Mouse (Mus musculus): ENCODE data around the gene Heatr4. TPM values are rescaled to one million over a fixed set of nuclear protein-coding genes. Genes with fewer than 3 reads are reported as not detected.
A peak's percentile ranks its signal among the peaks of the same experiment; 100 is the strongest.

Heatr4 gene
- polyA plus RNA-seq, 1 experiment = not detected

DNA sequence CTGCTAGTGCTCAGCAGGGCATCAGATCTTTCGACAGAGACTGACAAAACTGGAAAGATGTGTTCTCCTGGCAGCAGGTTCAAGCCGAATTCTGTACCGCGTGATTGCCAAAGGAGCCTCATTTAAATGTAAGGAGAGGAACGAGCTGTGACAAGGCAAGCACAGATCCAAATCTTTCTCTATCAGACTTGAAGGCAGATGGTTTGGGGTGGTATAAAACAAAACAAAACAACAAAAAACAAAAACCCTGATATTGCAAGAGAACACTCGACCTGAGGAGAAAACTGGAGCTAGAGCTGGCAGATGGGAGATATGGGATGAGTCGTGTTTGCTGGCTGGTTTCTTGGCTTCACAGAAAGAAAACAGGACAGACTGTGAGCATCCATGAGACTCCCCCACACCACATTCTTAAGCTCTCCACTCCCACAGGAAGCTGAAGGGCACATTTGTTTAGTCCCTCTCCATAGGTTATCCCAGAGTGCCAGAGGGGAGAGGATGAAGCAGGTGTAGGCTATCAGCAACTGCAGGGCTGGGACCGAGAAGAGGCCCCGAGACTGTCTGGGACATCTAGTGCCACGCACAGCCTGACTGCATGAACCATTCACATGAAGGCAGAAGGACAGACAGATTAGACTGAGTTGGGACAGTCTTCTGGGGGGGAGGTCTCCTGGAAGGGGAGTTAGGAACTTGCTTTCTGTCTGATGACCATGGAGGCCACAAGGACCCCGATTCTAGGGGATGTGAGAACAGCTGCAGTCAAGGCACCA, 13.9 kb upstream of the Heatr4 start:
- DNase-seq (ENCODE audit: low spot score) = no peak

DNA sequence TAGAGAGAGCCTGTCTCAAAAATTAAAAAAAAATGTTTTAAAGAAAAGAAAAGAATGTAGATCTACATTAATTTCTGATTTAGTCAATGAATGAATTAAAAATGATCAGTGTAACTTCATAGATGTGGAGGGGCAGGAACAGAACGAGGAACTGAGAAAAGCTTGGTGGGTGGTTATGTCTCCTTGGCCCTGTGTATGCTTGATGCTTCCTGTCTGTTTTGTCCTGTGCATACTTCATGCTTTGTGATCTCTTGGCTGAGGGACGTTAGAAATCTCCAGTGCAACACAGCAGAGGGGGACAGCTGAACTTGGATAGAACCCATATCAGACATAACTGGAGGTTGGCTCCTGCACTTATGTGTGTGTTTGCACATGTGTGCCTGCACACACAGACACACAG, 12.6 kb upstream of the Heatr4 start:
- no peak for DNase-seq (ENCODE audit: low spot score)

DNA sequence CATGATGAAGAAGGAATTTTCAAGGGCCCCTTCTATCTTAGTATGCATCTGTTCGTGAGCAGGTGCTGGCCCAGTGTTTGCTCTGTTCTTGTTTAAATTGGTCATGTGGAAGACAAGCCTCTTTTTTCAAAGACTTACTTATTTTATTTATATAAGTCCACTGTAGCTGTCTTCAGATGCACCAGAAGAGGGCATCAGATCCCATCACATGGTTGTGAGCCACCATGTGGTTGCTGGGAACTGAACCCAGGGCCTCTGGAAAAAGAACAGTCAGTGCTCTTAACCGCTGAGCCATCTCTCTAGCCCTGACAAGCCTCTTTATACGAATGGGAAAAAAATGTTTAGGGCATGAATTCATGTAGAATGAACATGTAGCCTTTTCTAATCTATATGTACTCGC, 4.7 kb upstream of the Heatr4 start:
- no peak for DNase-seq (ENCODE audit: low spot score)

DNA sequence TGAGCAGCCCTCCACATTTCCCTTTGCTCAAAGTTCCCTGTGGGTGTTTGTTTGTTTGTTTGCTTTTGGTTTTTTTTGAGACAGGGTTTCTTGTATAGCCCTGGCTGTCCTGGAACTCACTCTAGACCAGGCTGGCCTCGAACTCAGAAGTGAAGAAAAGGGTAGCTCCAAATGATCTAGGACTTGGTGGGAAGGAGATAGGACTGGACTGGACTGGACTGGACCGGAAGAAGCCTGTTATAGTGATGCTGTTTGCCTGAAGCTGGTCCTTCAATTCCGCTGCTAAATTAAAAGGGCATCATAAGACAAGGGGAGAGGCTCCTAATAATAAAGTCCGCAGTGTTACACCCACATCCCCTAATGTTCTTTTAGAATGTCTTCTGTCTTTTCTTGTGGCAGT, 3.8 kb upstream of the Heatr4 start:
- no peak for DNase-seq (ENCODE audit: low spot score)

DNA sequence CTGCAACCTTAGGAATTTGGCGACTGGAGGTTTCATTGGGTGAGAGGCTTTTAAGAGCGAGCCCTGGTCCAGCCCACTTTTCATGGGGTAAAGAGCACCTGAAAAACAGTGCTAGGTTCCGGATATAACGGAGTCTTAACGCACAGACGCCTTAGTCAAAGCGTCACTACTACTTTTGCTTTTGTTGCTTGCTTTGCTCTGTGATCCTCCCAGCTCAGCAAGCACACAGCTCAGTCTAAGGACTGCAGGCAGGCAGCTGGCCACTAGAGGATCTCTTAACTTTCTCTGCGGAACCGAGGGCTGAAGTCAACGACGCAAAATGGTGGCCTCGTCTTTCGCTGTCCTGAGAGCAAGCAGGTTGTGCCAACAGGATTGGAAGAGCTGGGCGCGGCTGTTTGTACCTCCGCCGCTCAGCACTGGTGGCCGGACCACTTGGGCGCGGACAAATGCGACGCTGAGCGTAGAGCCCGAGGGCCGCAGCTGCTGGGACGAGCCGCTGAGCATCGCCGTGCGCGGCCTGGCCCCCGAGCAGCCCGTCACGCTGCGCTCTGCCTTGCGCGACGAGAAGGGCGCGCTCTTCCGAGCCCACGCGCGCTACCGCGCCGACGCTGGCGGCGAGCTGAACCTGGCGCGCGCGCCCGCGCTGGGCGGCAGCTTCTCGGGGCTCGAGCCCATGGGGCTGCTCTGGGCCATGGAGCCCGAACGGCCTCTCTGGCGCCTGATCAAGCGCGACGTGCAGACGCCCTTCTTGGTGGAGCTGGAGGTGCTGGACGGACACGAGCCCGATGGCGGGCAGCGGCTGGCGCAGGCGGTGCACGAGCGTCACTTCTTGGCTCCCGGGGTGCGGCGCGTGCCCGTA, 3.2 kb upstream of the Heatr4 start, which contains the start of gene Acot2:
Acot2 (plus strand) TSS at position 279 of the 859 bp plus-strand sequence.
- peak; percentile 61 for DNase-seq (ENCODE audit: low spot score)

DNA sequence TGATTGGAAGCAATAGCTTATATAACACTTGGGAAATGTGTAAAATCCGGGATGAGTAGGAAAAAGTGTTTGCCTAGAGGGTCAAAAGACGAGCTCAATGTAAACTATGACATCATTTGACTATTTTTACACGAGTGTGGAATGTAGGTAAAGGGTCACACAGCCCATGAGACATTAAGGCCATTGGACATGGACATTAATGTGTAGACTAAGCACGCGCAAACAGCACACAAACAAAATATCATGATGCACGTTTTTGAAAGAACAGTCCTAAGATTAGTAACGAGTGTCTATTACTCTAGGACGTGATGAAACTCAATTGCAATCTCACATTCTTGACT, 2.6 kb upstream of the Heatr4 start:
- no peak for DNase-seq (ENCODE audit: low spot score)

DNA sequence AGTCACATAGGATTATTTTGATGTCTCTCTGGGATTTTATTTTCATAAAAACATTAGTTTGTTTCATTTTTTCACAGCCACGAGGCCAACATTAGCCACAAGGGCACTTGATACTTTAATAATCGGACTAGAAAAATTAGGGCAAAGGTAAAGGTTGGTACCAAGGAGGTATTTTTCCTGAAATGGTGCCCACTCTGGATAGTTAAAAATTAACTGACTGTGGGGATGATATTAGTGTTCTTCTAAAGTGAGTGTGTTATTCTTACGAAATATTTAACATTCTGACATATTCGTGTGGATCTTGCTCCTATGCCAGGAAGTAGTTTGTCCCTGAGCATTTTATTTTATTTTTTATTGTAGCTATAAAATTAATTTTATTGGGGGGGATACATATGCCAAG, 3.0 kb downstream of the Heatr4 start:
- no peak for DNase-seq (ENCODE audit: low spot score)

DNA sequence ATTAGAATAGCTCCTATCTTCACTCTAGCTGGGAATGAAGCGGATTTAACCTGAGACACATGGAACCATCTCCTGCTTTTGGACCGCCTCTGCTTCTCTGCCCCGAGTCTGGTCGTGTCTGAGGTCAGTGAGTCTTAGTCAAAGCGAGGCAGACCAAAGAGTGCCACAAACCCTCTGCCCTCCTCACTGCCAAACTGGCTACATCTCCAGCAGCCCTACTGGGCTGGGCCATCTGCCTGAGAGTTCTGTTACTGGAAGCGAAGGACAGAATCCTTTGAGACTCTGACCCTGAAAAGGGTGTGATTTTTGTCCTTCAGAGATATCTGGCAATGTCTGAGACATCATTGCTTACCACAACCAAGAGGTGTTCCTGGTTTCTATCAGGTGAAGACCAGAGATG, 5.8 kb downstream of the Heatr4 start:
- no peak for DNase-seq (ENCODE audit: low spot score)

DNA sequence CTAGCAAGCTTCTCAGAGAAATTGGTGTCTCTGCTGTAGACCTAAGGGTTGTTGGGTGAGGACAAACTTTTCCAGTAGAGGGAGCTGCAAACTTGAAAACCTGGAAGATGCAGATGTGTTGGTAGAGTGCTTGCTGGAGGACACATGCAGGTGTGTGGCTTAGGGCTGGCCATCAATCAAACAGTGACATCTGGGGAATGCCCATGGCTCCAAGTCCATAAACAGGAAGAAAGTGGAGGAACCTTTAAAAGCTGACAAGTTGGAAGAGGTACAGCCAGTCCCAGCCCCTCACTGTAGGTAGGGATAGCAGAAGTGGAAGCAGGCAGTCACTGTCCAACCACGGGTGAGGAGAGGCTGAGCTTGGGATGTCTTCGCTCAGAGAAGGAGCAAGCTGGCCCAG, 12.5 kb downstream of the Heatr4 start:
- DNase-seq (ENCODE audit: low spot score) = no peak

DNA sequence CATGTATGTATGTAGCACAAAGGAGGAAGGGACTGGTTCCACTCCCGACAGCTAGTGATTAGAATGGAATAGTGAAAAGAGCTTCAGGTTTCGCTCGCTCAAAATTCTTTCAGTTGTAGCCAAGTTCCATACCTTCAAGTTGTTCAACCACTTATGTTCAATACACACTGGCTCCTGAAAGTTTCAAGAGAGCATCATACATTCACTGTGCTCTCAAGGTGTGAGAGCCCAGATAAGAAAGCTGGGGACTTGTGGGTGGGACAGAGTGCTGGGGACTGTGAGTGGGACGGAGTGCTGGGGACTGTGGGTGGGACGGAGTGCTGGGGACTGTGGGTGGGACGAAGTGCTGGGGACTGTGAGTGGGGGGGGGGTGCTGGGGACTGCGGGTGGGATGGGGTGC, 19.4 kb downstream of the Heatr4 start:
- no peak for DNase-seq (ENCODE audit: low spot score)

DNA sequence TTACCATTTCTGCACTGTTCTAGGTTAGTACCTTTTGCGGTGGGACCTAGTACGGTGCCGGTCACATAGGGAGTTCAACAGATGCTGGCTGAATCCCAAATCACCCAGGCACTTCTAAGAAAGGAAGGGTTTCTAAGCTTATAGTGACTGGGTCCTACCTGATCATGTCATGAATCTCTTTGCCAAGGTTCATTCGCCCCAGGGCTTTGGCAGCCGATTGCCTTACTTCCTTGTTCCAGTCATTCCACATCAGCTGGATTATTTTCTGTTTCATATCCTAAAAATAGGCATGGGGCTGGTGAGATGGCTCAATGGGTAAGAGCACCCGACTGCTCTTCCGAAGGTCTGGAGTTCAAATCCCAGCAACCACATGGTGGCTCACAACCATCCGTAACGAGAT, 26.4 kb downstream of the Heatr4 start:
- DNase-seq (ENCODE audit: low spot score) = no peak

DNA sequence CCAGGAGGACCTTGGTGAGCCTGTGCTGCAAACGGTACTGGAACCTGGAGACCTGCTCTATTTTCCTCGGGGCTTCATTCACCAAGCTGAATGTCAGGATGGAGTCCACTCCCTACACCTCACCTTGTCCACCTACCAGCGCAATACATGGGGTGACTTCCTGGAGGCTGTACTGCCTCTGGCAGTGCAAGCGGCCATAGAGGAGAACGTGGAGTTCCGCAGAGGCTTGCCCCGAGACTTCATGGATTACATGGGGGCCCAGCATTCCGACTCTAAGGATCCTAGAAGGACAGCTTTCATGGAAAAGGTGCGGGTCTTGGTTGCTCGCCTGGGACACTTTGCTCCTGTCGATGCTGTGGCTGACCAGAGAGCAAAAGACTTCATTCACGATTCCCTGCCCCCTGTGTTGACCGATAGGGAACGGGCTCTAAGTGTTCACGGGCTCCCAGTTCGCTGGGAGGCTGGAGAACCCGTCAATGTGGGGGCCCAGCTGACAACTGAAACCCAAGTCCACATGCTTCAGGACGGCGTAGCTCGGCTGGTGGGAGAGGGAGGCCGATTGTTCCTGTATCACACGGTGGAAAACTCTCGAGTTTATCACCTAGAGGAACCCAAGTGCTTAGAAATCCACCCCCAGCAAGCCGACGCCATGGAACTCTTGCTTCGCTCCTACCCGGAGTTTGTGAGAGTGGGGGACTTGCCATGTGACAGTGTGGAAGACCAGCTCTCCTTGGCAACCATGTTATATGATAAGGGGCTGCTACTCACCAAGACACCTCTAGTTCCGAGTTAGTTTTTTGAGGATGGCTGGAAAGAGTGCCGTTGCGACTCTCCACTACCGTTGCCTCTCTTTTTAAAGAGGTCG, 32.7 kb downstream of the Heatr4 start:
- no peak for DNase-seq (ENCODE audit: low spot score)

DNA sequence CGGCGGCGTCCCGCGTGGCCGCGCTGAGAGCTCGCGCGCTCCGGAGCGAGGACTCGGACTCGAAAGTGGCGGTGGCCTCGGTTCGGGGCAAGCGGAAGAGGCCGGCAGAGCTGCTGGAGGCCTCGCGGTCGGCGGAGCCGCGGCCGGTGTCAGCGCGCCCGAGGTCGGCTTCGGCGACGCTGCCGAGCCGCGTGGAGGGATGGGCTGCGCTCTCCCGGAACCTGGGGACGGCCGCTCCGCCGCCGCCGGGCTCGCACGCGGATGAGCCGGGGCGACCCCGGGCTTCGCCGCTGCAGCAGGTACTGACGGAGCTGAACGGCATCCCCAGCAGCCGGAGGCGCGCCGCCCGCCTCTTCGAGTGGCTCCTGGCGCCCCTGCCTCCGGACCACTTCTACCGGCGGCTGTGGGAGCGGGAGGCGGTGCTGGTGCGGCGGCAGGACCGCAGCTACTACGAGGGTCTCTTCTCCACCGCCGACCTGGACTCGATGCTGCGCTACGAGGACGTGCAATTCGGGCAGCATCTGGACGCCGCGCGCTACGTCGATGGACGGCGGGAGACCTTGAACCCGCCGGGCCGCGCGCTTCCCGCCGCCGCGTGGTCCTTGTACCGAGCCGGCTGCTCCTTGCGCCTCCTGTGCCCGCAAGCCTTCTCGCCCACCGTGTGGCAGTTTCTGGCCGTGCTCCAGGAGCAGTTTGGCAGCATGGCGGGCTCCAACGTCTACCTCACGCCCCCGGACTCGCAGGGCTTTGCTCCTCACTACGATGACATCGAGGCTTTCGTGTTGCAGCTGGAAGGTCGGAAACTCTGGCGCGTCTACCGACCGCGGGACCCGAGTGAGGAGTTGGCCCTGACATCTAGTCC, 33.6 kb downstream of the Heatr4 start:
- DNase-seq (ENCODE audit: low spot score) = peak; percentile 32

DNA sequence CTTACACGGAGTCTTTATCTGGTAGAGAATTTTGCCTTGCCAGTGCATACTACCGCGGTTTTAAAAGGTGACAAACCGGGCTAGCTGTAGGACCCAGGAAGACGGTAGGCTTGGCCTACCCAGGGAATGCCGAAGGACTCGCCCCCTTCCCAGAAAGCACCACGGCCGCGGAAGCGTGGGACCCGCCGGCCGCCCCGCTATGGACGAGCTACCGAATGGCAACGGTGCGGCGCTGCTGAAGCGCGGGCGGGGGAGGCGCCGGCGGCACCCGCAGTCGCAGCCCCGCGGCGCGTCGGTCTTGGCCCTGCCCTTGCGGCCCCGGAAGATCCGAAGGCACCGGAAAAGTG, 34.2 kb downstream of the Heatr4 start, which contains the start of gene Riox1:
Riox1 (plus strand) TSS at position 116 of the 347 bp plus-strand sequence.
- DNase-seq (ENCODE audit: low spot score) = peak; percentile 77

DNA sequence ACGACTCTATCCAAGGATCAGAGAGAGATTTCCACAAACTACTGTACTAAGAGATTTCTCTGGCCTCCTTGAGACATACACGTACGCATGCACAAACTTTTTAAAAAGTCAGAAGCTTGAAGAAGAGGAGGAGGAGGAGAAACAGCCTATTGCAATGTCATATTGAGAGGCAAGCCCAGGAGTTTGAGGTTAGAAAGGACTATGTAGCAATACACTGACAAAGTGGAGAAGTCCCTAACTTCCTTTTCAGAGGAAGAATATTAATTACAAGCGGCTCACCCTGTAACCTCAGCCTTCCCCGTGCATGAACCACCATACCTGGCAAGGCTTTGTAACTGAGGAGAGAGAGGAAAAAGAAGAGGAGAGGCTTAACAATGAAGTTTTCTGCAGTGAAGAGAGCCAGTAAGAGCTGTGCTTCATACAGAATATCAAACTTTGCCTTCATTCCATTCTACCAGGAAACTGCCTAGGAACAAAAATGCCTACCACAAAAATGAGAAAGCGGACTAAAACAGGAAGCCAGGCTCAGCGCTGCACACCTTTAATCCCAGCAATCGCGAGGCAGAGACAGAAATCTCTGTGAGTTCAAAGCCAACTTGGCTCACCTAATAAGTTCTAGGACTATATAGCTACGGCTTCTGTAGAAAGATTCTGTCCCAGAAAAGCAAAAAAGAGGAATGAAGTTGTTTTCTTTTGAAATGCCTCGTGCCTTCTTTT, 34.7 kb downstream of the Heatr4 start:
- no peak for DNase-seq (ENCODE audit: low spot score)

DNA sequence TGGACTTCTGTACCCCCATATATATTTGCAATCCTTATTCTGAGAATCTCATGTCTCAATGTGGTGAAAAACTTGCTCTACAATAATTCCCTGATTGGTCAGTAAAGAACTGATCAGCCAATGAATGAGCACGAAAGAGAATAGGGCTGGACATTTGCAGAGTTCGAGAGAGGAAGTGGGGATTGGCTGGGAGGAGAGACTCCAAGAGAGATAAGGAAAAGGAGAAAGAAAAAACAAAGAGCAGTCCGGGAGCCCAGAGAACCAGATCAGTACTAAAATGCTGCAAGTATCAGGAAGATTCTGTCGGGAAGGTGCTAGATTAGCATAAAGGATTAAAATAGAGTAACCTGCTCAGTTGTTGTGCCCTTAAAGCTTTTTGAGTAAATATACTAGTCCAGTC, 35.6 kb downstream of the Heatr4 start:
- no peak for DNase-seq (ENCODE audit: low spot score)

DNA sequence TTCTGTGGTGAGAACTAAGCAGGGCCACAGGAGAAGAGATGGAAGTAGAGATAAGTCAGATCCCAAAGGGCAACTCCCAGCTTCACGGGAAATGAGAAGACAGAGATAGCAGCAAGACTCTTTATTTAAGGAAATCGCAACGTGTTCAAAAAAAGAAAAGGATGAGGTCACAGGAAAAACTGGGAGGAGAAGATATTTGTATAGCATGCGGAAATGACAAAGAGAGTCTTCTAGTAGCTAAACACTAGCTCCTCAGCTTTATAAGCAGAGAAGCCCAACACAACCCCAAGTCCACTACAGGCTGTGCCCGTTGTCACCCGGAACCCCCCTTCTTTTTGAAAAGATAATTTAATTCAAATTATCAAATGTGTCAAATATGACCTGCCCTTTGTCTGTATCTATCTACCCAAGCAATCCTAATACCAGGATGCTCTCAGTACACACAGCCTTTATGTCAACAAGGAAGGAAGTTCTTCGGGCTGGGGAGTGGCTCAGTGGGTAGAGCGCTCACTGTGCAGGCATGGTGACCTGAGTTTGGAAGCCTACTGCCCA, 37.3 kb downstream of the Heatr4 start:
- no peak for DNase-seq (ENCODE audit: low spot score)

DNA sequence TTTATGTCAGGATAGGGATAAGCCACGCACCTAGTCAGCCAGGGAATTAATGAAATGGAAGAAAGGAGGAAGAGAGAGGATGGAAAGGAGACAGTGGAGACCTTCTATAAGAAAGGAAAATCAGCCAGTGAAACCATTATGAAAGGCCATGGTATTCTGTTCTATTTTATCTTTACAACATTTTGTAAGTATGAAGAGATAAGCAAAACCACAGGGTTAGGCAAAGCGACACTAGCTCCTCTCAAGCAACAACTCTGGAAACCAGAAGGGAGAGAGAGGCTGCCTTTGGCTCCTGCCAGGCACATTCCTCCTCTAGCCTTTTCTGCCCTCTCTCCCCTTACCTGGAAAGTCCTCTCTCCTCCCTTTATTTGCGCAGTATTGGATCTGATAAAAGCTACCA, 42.7 kb downstream of the Heatr4 start:
- DNase-seq (ENCODE audit: low spot score) = no peak

DNA sequence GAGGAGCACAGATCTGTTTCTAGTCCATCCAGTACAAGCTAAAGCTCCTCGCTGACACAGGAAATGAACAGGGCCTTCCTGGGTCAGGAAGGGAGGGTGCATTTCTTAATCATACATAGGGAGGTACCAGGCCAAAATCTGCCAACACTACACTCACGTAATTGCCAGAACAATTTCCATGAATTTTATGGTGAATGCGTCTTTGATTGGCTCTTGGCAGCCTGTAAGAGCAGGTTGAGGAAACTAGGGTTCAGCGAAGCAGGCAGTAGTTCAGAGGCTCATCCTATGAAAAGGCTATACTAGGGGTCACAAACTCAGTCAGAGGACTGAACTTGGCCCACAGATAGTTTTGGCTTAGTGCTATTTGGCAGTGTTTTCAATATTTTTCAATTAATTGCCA, 44.6 kb downstream of the Heatr4 start:
- no peak for DNase-seq (ENCODE audit: low spot score)

DNA sequence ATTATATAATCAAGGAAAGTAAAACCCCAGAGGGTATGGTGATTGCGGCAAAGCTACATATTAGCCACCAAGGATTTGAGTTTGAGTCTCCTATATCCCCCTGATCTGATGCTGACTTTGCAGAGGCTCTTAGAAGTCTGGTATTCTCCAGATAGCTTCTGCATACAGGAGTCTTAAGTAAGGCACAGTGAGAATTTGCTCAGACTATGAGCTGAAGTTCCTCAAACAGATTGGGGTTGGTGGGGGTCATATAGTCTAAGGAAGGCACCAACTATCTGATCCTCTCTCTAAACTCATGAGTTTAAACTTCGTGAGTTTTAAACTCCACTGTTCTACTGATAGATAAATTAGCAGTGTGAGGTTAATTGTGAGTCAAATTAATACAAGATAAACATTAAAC, 45.3 kb downstream of the Heatr4 start:
- no peak for DNase-seq (ENCODE audit: low spot score)

All from urinary bladder, adult 2 months (tissue).